Mouse (Mus musculus) embryonic facial prominence, embryonic 15.5 days (tissue): Measurements from ENCODE around the gene Gm21882. TPM values are rescaled to one million over a fixed set of nuclear protein-coding genes. Genes with fewer than 3 reads are reported as not detected.
"Not testable (repeated sequence)": the region's sequence is repeated elsewhere in the genome, so short reads cannot be mapped to it uniquely, and the experiment has no call there.

Experiments
- ATAC-seq: fragments of 200-750 bp; cut with Nextera tagmentation; 2 replicates; pipeline ENCODE4 v1.8.0; 2017; ENCODE audit warnings: low read depth, moderate TSS enrichment; ENCODE audit not compliant: insufficient number of reproducible peaks, low FRiP score, low TSS enrichment
- H3K27ac ChIP-seq: fragments of 300-500 bp; sonication (generic); replicated peaks from 2 replicates; pipeline ENCODE4 v1.5.1; 2015; ENCODE audit warnings: mild to moderate bottlenecking, inconsistent platforms
- H3K27me3 ChIP-seq: fragments of 300-500 bp; sonication (generic); 2 replicates; pipeline ENCODE4 v1.6.1; 2015; ENCODE audit warnings: inconsistent platforms
- H3K36me3 ChIP-seq: fragments of 300-500 bp; sonication (generic); 2 replicates; pipeline ENCODE4 v1.6.1; 2015; ENCODE audit warnings: mild to moderate bottlenecking, inconsistent platforms
- H3K4me1 ChIP-seq: fragments of 300-500 bp; sonication (generic); 2 replicates; pipeline ENCODE4 v1.6.1; 2015; ENCODE audit warnings: inconsistent platforms
- H3K4me2 ChIP-seq: fragments of 300-500 bp; sonication (generic); replicated peaks from 2 replicates; pipeline ENCODE4 v1.6.1; 2015; ENCODE audit warnings: mild to moderate bottlenecking, inconsistent platforms
- H3K4me3 ChIP-seq: fragments of 300-500 bp; sonication (generic); replicated peaks from 2 replicates; pipeline ENCODE4 v1.5.1; 2015; ENCODE audit warnings: mild to moderate bottlenecking, inconsistent platforms
- H3K9ac ChIP-seq: fragments of 300-500 bp; sonication (generic); 2 replicates; pipeline ENCODE4 v1.6.1; 2015; ENCODE audit warnings: inconsistent platforms
- H3K9me3 ChIP-seq: fragments of 300-500 bp; sonication (generic); replicated peaks from 2 replicates; pipeline ENCODE4 v1.6.1; 2016; ENCODE audit warnings: inconsistent platforms
- WGBS: fragments of 180-500 bp; shearing (Covaris S2); methylation state at CpG from one replicate; pipeline ENCODE4 v1.1.7; 2015; 5-methylcytosine and 5-hydroxymethylcytosine counted together
- polyA plus RNA-seq: library from polyadenylated mRNA; unstranded; fragments of >200 nt; fragmentation: Nextera tagmentation; extraction: Ambion mirVana; gene quantifications from 2 replicates; pipeline ENCODE4 v1.2.1, GENCODE M21; 2015

The Gm21882 gene
- polyA plus RNA-seq = not detected in 2 replicates

- not testable (repeated sequence) for H3K36me3 ChIP-seq, H3K27me3 ChIP-seq, H3K27ac ChIP-seq, H3K9ac ChIP-seq, ATAC-seq, H3K4me1 ChIP-seq, H3K4me3 ChIP-seq, H3K4me2 ChIP-seq, H3K9me3 ChIP-seq
- 57% methylated on average over 1 of the region's 1 CpGs for WGBS
Measured at GRCm38 (mm10) chrY:40381423-40381822, at the start of gene Gm21882. Gm21882 (minus strand) TSS chrY:40381523.

Other genes with a start within 250 kb of the Gm21882 start
- not detected in 2 replicates for gene Gm21865, start 64.6 kb downstream of the Gm21882 start, polyA plus RNA-seq